Mouse (Mus musculus) brain, embryonic 14.5 days (tissue): Measurements from ENCODE around the gene Tchp. TPM values are rescaled to one million over a fixed set of nuclear protein-coding genes. Genes with fewer than 3 reads are reported as not detected.
A peak's percentile ranks its signal among the peaks of the same experiment; 100 is the strongest.

ENCODE experiments used
- DNase-seq: peaks from one replicate; pipeline ENCODE4 v3.0.0-alpha.2; 2011; ENCODE audit warnings: low read depth
- CTCF ChIP-seq: fragments of 200-500 bp; IDR thresholded peaks from 2 replicates; pipeline ENCODE4 v1.5.1; 2012; ENCODE audit warnings: inconsistent platforms, mild to moderate bottlenecking, moderate library complexity, borderline replicate concordance; ENCODE audit not compliant: insufficient read depth, insufficient read length; ENCODE audit errors: extremely low read depth
- POLR2A ChIP-seq: fragments of 200-500 bp; IDR thresholded peaks from 2 replicates; pipeline ENCODE4 v1.6.1; 2012; ENCODE audit warnings: mild to moderate bottlenecking, inconsistent platforms, borderline replicate concordance; ENCODE audit not compliant: poor library complexity, insufficient read depth, insufficient read length, severe bottlenecking; ENCODE audit errors: extremely low read depth
- polyA plus RNA-seq: library from polyadenylated mRNA; depleted of rRNA; stranded (reverse); fragments of >200 nt; gene quantifications from 2 replicates; pipeline ENCODE4 v1.2.3, GENCODE M21; 2012

Tchp gene
- polyA plus RNA-seq, 1 experiment = 31.1 TPM

GRCm38 (mm10) chr5:114742998-114743696 is 35.6 kb downstream of the Tchp start:
- no peak for TF ChIP-seq POLR2A
- TF ChIP-seq CTCF = no peak
- peak; percentile 85 for DNase-seq

DNA sequence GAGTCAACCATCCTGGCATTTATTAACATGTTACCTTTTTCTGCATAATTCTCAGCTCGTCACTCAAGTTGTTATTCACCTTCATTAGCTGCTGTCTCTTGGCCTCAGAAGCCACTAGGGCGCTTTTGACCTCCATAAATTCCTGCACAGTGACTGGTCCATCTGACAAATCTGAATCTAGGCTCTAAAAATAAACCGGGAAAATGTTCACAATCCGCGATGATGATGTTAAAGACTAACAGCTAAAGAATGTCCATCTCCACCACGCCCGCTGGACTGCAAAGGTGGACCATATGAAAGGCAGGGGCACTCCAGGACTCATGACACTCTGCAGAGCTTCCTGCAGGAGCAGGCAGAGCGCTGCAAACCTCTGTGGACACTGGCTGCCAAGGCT is 36.1 kb downstream of the Tchp start:
- DNase-seq = no peak
- TF ChIP-seq POLR2A (no peak), CTCF (no peak)

GRCm38 (mm10) chr5:114745581-114745980 is 38.0 kb downstream of the Tchp start:
- TF ChIP-seq CTCF = no peak
- no peak for TF ChIP-seq POLR2A
- DNase-seq = no peak

GRCm38 (mm10) chr5:114746886-114747285 is 39.3 kb downstream of the Tchp start:
- DNase-seq = no peak
- TF ChIP-seq CTCF (no peak), POLR2A (no peak)

- no peak for DNase-seq
Measured at GRCm38 (mm10) chr5:114747521-114747920, 40.0 kb downstream of the Tchp start.

DNA sequence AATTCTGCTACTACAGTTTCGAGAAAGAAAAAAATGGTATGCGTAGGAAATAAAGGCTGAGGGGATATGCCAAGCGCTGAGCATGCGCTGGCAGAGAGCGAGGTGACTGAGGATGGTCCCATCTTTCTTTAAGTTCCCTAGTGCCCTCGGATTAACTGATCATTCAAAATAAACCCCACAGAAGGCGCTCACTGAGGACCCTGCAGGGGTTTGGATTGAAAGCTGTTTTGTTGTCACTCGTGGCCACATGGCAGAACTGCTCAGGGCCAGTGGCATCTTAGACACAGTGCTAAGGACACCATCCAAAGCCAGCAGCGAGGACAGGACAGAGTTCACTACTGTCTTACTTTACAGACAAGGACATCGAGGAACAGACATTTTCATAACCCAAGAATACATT is 42.8 kb downstream of the Tchp start:
- DNase-seq = no peak
- TF ChIP-seq POLR2A (no peak), CTCF (no peak)

More at GRCm38 (mm10) chr5:114747521-114747920, 40.0 kb downstream of the Tchp start:
- TF ChIP-seq POLR2A (no peak), CTCF (no peak)

- no peak for DNase-seq
- TF ChIP-seq POLR2A = no peak
- TF ChIP-seq CTCF = no peak
Measured at GRCm38 (mm10) chr5:114752397-114752796, 44.8 kb downstream of the Tchp start.

GRCm38 (mm10) chr5:114753384-114753783 is 45.8 kb downstream of the Tchp start:
- peak; percentile 59 for DNase-seq
- TF ChIP-seq CTCF = no peak
- TF ChIP-seq POLR2A = no peak

GRCm38 (mm10) chr5:114759536-114760090 is 52.1 kb downstream of the Tchp start:
- TF ChIP-seq POLR2A = no peak
- TF ChIP-seq CTCF = no peak
- no peak for DNase-seq

GRCm38 (mm10) chr5:114761980-114762379 is 54.4 kb downstream of the Tchp start:
- no peak for DNase-seq
- TF ChIP-seq POLR2A (no peak), CTCF (no peak)

DNA sequence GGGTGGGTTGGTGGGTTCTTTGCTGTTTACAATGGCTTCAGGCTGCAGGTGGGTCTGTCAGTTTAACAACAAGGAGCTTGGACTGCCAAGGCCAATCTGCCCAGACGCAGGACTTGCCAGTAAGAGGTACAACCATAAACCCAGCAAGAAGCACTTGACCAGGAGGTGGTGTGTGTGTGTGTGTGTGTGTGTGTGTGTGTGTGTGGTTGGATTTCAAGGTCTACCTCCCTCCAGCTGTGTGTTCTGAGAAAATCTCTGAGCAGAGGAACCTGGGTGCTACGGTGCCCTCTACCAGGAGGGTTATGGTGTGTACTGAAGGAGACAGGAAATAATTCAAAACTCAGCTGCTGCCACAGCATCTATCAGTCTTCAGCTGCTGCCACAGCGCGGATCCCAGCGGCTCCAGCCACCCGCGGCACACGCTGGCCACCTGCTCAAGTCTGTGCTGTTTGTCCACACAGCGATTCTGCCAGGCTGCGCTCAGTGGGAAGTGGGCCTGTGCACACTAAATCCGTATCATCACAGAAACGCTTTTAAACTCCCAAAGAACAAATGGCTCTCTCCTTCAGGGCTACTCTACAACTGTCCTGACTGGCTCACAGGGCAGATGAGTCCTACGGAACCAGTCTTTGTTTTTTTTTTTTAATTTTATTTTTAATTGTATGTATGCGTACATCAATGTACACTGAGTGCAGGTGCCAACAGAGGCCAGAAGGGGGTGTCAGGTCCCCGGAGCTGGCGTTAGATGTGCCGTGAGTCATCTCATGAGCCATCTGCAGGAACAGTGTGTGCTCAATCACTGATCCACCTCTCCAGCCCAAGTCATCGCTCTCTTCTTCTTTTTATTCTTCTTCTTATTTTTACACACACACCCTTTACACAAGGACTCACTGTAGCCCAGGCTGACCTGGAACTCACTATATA is 57.5 kb downstream of the Tchp start:
- peak; percentile 29 for DNase-seq
- TF ChIP-seq CTCF (0 out of 2 replicates have a peak, but pooled peaks have one; percentile 11), POLR2A (no peak)

DNA sequence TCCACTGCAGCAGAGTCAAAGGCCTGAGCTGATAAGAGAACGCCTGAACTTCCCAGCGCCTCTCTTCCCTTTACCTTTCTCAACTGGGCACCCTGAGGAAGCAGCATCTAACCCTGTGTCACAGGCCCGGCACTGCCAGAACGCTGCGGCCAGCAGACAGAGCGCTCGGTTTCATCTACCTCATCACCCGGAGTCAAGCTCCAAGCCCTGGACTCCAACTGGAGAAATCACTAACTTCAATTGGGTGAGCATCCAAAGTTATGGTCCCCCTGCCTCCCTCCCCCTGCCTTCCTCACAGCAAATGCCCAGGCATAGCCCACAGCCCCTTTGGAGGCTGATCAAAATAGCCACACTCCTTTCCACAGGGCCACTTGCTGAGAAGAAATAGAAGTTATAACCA is 59.1 kb downstream of the Tchp start:
- TF ChIP-seq CTCF (no peak), POLR2A (no peak)
- no peak for DNase-seq
